Mouse (Mus musculus) liver, embryonic 13.5 days (tissue): Measurements from ENCODE around the gene Ksr1. TPM values are rescaled to one million over a fixed set of nuclear protein-coding genes. Genes with fewer than 3 reads are reported as not detected.
"Not testable (repeated sequence)": the region's sequence is repeated elsewhere in the genome, so short reads cannot be mapped to it uniquely, and the experiment has no call there.

Experiments
- ATAC-seq: fragments of 200-750 bp; cut with Nextera tagmentation; 2 replicates; pipeline ENCODE4 v1.8.0; 2017; ENCODE audit warnings: low read depth, mild to moderate bottlenecking, moderate number of reproducible peaks, moderate library complexity
- DNase-seq: peaks from one replicate; pipeline ENCODE4 v3.0.0; 2022
- H3K27ac ChIP-seq: fragments of 300-500 bp; sonication (generic); 2 replicates; pipeline ENCODE4 v1.5.1; 2015; ENCODE audit warnings: moderate library complexity, mild to moderate bottlenecking, inconsistent platforms
- H3K27me3 ChIP-seq: fragments of 300-500 bp; sonication (generic); 2 replicates; pipeline ENCODE4 v1.6.1; 2015; ENCODE audit warnings: mild to moderate bottlenecking, inconsistent platforms
- H3K36me3 ChIP-seq: fragments of 300-500 bp; sonication (generic); 2 replicates; pipeline ENCODE4 v1.6.1; 2015; ENCODE audit warnings: mild to moderate bottlenecking, inconsistent platforms
- H3K4me1 ChIP-seq: fragments of 300-500 bp; sonication (generic); replicated peaks from 2 replicates; pipeline ENCODE4 v1.6.1; 2015; ENCODE audit warnings: inconsistent platforms
- H3K4me2 ChIP-seq: fragments of 300-500 bp; sonication (generic); 2 replicates; pipeline ENCODE4 v1.6.1; 2015; ENCODE audit warnings: inconsistent platforms, mild to moderate bottlenecking, moderate library complexity
- H3K4me3 ChIP-seq: fragments of 300-500 bp; sonication (generic); replicated peaks from 2 replicates; pipeline ENCODE4 v1.5.1; 2015; ENCODE audit warnings: mild to moderate bottlenecking, inconsistent platforms
- H3K9ac ChIP-seq: fragments of 300-500 bp; sonication (generic); 2 replicates; pipeline ENCODE4 v1.6.1; 2015; ENCODE audit warnings: mild to moderate bottlenecking, inconsistent platforms
- H3K9me3 ChIP-seq: fragments of 300-500 bp; sonication (generic); replicated peaks from 2 replicates; pipeline ENCODE4 v1.6.1; 2016; ENCODE audit warnings: inconsistent platforms
- WGBS: fragments of 180-500 bp; shearing (Covaris S2); methylation state at CpG from one replicate; pipeline ENCODE4 v1.1.7; 2015; ENCODE audit not compliant: insufficient replicate concordance; 5-methylcytosine and 5-hydroxymethylcytosine counted together
- polyA plus RNA-seq: library from polyadenylated mRNA; unstranded; fragments of >200 nt; fragmentation: Nextera tagmentation; extraction: Ambion mirVana; gene quantifications from 2 replicates; pipeline ENCODE4 v1.2.1, GENCODE M21; 2015

Ksr1 gene
- polyA plus RNA-seq, 1 experiment from 2014 or later = 1.8 TPM

GRCm38 (mm10) chr11:79008007-79008775, 138.0 kb downstream of the Ksr1 start:
- Histone ChIP-seq H3K36me3 (no peaks in the 10 kb centered on the region), H3K9me3 (no peaks in the 10 kb centered on the region), H3K4me2 (no peak overlapping the region), H3K4me1 (peaks cover 47% of the 10 kb centered on the region), H3K9ac (no peak overlapping the region), H3K27ac (no peak overlapping the region), H3K4me3 (no peak overlapping the region), H3K27me3 (no peaks in the 10 kb centered on the region)
- DNase-seq (no peak), ATAC-seq (0 out of 2 replicates have a peak, but pooled peaks have one; percentile 45)
- 51% methylated on average over 6 of the region's 6 CpGs for WGBS

GRCm38 (mm10) chr11:79007356-79007755, 138.9 kb downstream of the Ksr1 start:
- not testable (repeated sequence) for H3K9ac ChIP-seq, H3K4me3 ChIP-seq, DNase-seq, H3K9me3 ChIP-seq, H3K27me3 ChIP-seq, ATAC-seq, H3K27ac ChIP-seq, H3K36me3 ChIP-seq, H3K4me2 ChIP-seq
- WGBS = 79% methylated on average over 3 of the region's 3 CpGs
- H3K4me1 ChIP-seq = peaks cover 55% of the 10 kb centered on the region

- Histone ChIP-seq H3K4me3 (no peak overlapping the region), H3K36me3 (no peaks in the 10 kb centered on the region), H3K4me1 (peaks cover 60% of the 10 kb centered on the region), H3K4me2 (no peak overlapping the region), H3K27ac (0 out of 2 replicates have a peak overlapping the region, but pooled peaks have one; percentile 21), H3K9ac (no peak overlapping the region), H3K27me3 (no peaks in the 10 kb centered on the region), H3K9me3 (no peaks in the 10 kb centered on the region)
- WGBS = 58% methylated on average over 5 of the region's 5 CpGs
- DNase-seq (no peak), ATAC-seq (no peak)
Measured at GRCm38 (mm10) chr11:79006417-79006816, 139.8 kb downstream of the Ksr1 start.

- Histone ChIP-seq H3K36me3 (no peaks in the 10 kb centered on the region), H3K27ac (peak overlapping the region; percentile 21; the same call in 1 of the 2 replicates), H3K9me3 (no peaks in the 10 kb centered on the region), H3K4me1 (peaks cover 60% of the 10 kb centered on the region), H3K4me3 (no peak overlapping the region), H3K27me3 (no peaks in the 10 kb centered on the region), H3K4me2 (no peak overlapping the region), H3K9ac (no peak overlapping the region)
- ATAC-seq = peak; percentile 74
- DNase-seq = peak; percentile 31
- WGBS = 44% methylated on average over 14 of the region's 14 CpGs
Measured at GRCm38 (mm10) chr11:79005578-79006394, 140.4 kb downstream of the Ksr1 start.

- 41% methylated on average over 10 of the region's 10 CpGs for whole genome bisulfite sequencing
- no peak; the same call in 1 of the 2 replicates for ATAC-seq
- no peaks in the 10 kb centered on the region for H3K9me3 ChIP-seq
- H3K4me1 ChIP-seq = peaks cover 60% of the 10 kb centered on the region
- no peak for DNase-seq
- peak overlapping the region; percentile 40 for H3K27ac ChIP-seq
- H3K4me3 ChIP-seq = no peak overlapping the region
- no peaks in the 10 kb centered on the region for H3K36me3 ChIP-seq
- no peak overlapping the region; the same call in 1 of the 2 replicates for H3K4me2 ChIP-seq
- H3K27me3 ChIP-seq = no peaks in the 10 kb centered on the region
- no peak overlapping the region for H3K9ac ChIP-seq
Measured at GRCm38 (mm10) chr11:79003769-79004638, 142.2 kb downstream of the Ksr1 start.

GRCm38 (mm10) chr11:79003053-79003768, 143.0 kb downstream of the Ksr1 start:
- DNase-seq (no peak), ATAC-seq (peak; percentile 54)
- Histone ChIP-seq H3K27ac (peak overlapping the region; percentile 40), H3K4me2 (no peak overlapping the region; the same call in 1 of the 2 replicates), H3K36me3 (no peaks in the 10 kb centered on the region), H3K9ac (no peak overlapping the region), H3K4me1 (peaks cover 54% of the 10 kb centered on the region), H3K27me3 (no peaks in the 10 kb centered on the region), H3K9me3 (no peaks in the 10 kb centered on the region), H3K4me3 (no peak overlapping the region)
- 40% methylated on average over 11 of the region's 11 CpGs for WGBS

GRCm38 (mm10) chr11:79002551-79002951, 143.7 kb downstream of the Ksr1 start:
- WGBS = 35% methylated on average over 5 of the region's 5 CpGs
- Histone ChIP-seq H3K4me3 (no peak overlapping the region), H3K9me3 (no peaks in the 10 kb centered on the region), H3K27ac (peak overlapping the region; percentile 40), H3K36me3 (no peaks in the 10 kb centered on the region), H3K4me1 (peaks cover 48% of the 10 kb centered on the region), H3K27me3 (no peaks in the 10 kb centered on the region), H3K9ac (no peak overlapping the region), H3K4me2 (no peak overlapping the region)
- ATAC-seq (no peak), DNase-seq (no peak)

- H3K4me1 ChIP-seq = peaks cover 46% of the 10 kb centered on the region
- H3K9me3 ChIP-seq = no peaks in the 10 kb centered on the region
- peak overlapping the region; percentile 15; the same call in 1 of the 2 replicates for H3K27ac ChIP-seq
- H3K27me3 ChIP-seq = no peaks in the 10 kb centered on the region
- no peak overlapping the region for H3K9ac ChIP-seq
- WGBS = 64% methylated on average over 4 of the region's 4 CpGs
- H3K4me3 ChIP-seq = no peak overlapping the region
- no peak overlapping the region for H3K4me2 ChIP-seq
- no peak for DNase-seq
- no peak for ATAC-seq
- H3K36me3 ChIP-seq = no peaks in the 10 kb centered on the region
Measured at GRCm38 (mm10) chr11:79001871-79002270, 144.3 kb downstream of the Ksr1 start.

- Histone ChIP-seq H3K36me3 (no peaks in the 10 kb centered on the region), H3K27me3 (no peaks in the 10 kb centered on the region), H3K27ac (no peak overlapping the region), H3K9me3 (no peaks in the 10 kb centered on the region), H3K4me3 (no peak overlapping the region), H3K4me2 (no peak overlapping the region), H3K4me1 (peaks cover 23% of the 10 kb centered on the region), H3K9ac (no peak overlapping the region)
- DNase-seq (no peak), ATAC-seq (no peak)
- 48% methylated on average over 6 of the region's 6 CpGs for WGBS
Measured at GRCm38 (mm10) chr11:78999118-78999517, 147.1 kb downstream of the Ksr1 start.

GRCm38 (mm10) chr11:78990875-78991543, 155.2 kb downstream of the Ksr1 start:
- not testable (repeated sequence) for H3K9me3 ChIP-seq, ATAC-seq, H3K27me3 ChIP-seq, H3K4me3 ChIP-seq, H3K4me1 ChIP-seq, H3K27ac ChIP-seq, H3K4me2 ChIP-seq, DNase-seq, H3K9ac ChIP-seq, H3K36me3 ChIP-seq
- 64% methylated on average over 5 of the region's 5 CpGs for WGBS
